Mouse (Mus musculus) embryonic facial prominence, embryonic 15.5 days (tissue): ENCODE results near the gene Bco2. TPM values are rescaled to one million over a fixed set of nuclear protein-coding genes. Genes with fewer than 3 reads are reported as not detected.

Experiments used
- ATAC-seq: fragments of 200-750 bp; cut with Nextera tagmentation; 2 replicates; pipeline ENCODE4 v1.8.0; 2017; ENCODE audit warnings: low read depth, moderate TSS enrichment; ENCODE audit not compliant: insufficient number of reproducible peaks, low FRiP score, low TSS enrichment
- H3K27ac ChIP-seq: fragments of 300-500 bp; sonication (generic); replicated peaks from 2 replicates; pipeline ENCODE4 v1.5.1; 2015; ENCODE audit warnings: mild to moderate bottlenecking, inconsistent platforms
- H3K27me3 ChIP-seq: fragments of 300-500 bp; sonication (generic); 2 replicates; pipeline ENCODE4 v1.6.1; 2015; ENCODE audit warnings: inconsistent platforms
- H3K36me3 ChIP-seq: fragments of 300-500 bp; sonication (generic); 2 replicates; pipeline ENCODE4 v1.6.1; 2015; ENCODE audit warnings: mild to moderate bottlenecking, inconsistent platforms
- H3K4me1 ChIP-seq: fragments of 300-500 bp; sonication (generic); 2 replicates; pipeline ENCODE4 v1.6.1; 2015; ENCODE audit warnings: inconsistent platforms
- H3K4me2 ChIP-seq: fragments of 300-500 bp; sonication (generic); replicated peaks from 2 replicates; pipeline ENCODE4 v1.6.1; 2015; ENCODE audit warnings: mild to moderate bottlenecking, inconsistent platforms
- H3K4me3 ChIP-seq: fragments of 300-500 bp; sonication (generic); replicated peaks from 2 replicates; pipeline ENCODE4 v1.5.1; 2015; ENCODE audit warnings: mild to moderate bottlenecking, inconsistent platforms
- H3K9ac ChIP-seq: fragments of 300-500 bp; sonication (generic); 2 replicates; pipeline ENCODE4 v1.6.1; 2015; ENCODE audit warnings: inconsistent platforms
- H3K9me3 ChIP-seq: fragments of 300-500 bp; sonication (generic); replicated peaks from 2 replicates; pipeline ENCODE4 v1.6.1; 2016; ENCODE audit warnings: inconsistent platforms
- WGBS: fragments of 180-500 bp; shearing (Covaris S2); methylation state at CpG from one replicate; pipeline ENCODE4 v1.1.7; 2015; 5-methylcytosine and 5-hydroxymethylcytosine counted together
- polyA plus RNA-seq: library from polyadenylated mRNA; unstranded; fragments of >200 nt; fragmentation: Nextera tagmentation; extraction: Ambion mirVana; gene quantifications from 2 replicates; pipeline ENCODE4 v1.2.1, GENCODE M21; 2015

The Bco2 gene
- polyA plus RNA-seq, 1 experiment from 2014 or later, result 0.52 TPM

DNA sequence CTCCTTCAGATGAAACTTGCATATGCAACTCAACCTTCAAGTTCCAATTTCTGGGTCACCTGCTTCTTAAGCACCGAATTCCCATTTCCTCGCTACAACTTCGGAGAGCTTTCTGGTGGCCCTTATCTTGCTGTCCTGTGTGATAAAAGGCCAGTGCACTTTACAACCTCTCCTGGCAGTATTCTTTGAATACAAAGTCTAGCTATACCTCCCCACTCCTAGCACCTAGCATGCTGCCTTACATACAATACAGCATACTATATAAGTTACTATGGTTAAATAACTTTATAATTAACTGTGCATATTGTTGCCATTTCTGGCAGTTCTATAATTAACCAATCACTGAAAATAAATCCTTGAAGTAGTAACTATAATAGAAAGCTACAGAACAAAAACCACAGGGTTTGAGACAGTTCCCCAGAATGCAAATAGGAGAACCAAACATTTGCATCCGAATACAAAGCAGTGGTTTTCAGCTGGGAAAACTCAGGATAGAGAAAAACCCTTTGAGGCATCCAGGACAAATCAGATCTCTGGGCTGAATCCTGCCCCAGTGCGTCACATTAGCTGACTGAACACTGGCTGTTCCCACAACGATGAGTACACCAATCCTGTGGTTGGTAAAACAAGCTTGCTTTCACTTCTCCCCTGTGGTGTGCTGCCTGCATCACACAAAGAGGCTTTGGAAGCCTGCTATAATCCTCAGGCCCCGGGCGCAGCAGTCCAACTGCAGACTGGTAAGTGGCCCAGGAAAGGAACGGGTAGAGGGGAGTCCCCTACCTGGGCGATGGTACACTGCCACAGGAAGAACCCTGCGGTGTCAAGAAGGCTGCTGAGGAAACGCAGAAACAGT lies 514 bp downstream of the Bco2 start, which contains the start of gene Il18:
Gene Il18 (plus strand): TSS at position 587 of the 853 bp plus-strand sequence.
- peak within 1 kb of the TSS; percentile 19; the same call in 1 of the 2 replicates for H3K9ac ChIP-seq
- peaks cover 8% of the 10 kb centered on the region; the same call in 1 of the 2 replicates for H3K4me1 ChIP-seq
- peak within 1 kb of the TSS; percentile 42 for H3K4me2 ChIP-seq
- H3K9me3 ChIP-seq, result no peaks in the 10 kb centered on the region
- H3K27me3 ChIP-seq, result no peaks in the 10 kb centered on the region
- peak within 1 kb of the TSS; percentile 14 for H3K4me3 ChIP-seq
- peak; percentile 39; the same call in 1 of the 2 replicates for ATAC-seq
- H3K27ac ChIP-seq, result peak within 1 kb of the TSS; percentile 51; the same call in 1 of the 2 replicates
- no peaks in the 10 kb centered on the region for H3K36me3 ChIP-seq
- 26% methylated on average over 12 of the region's 12 CpGs for WGBS

DNA sequence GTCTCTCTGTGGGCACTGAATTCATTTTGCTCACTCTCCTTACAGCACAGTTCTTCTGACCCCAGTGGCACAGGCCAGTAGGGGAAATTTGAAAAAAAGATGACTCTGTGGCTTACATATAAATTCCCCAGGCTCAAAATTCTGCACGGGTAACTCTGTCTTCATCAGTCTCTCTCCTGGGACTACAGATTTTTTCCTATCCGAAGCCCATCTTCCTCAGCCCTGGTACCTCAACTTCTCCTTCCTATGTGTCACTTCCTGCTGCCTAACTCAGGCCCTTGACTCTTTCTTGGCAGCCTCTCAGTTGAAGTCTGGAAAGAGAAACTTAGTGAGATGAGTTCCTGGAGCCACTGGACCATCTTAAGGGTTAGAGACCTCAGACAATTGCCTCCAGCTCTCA lies 1.4 kb downstream of the Bco2 start:
- no peak overlapping the region for H3K9ac ChIP-seq
- no peaks in the 10 kb centered on the region for H3K9me3 ChIP-seq
- H3K27me3 ChIP-seq, result no peaks in the 10 kb centered on the region
- H3K36me3 ChIP-seq, result no peaks in the 10 kb centered on the region
- H3K4me3 ChIP-seq, result no peak overlapping the region
- ATAC-seq, result no peak
- WGBS, result 71% methylated on average over 2 of the region's 2 CpGs
- no peak overlapping the region for H3K4me2 ChIP-seq
- no peak overlapping the region for H3K27ac ChIP-seq
- H3K4me1 ChIP-seq, result peaks cover 8% of the 10 kb centered on the region; the same call in 1 of the 2 replicates

DNA sequence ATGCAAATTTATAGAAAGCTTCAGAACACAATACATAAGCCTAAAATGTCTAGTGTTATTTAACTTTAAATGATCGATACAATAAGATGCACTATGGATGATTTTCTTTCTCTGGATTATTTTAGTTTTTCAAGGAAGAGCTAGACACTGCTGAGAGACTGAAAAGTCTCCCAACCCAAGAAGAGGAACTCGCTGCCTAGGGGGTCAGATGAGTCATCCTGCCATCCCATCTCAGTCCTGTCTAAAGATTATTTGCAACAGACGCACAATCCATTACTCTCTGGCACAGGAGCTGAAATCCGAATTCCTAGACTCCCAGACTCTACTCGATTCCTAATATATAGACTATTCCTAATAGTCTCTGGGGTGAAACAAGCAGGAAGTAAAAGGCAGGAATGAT lies 2.8 kb downstream of the Bco2 start:
- no peak overlapping the region for H3K4me2 ChIP-seq
- H3K4me3 ChIP-seq, result no peak overlapping the region
- H3K9ac ChIP-seq, result no peak overlapping the region
- 51% methylated on average over 5 of the region's 5 CpGs for WGBS
- no peaks in the 10 kb centered on the region for H3K36me3 ChIP-seq
- H3K27ac ChIP-seq, result no peak overlapping the region
- H3K9me3 ChIP-seq, result no peaks in the 10 kb centered on the region
- ATAC-seq, result no peak
- H3K4me1 ChIP-seq, result peaks cover 8% of the 10 kb centered on the region; the same call in 1 of the 2 replicates
- H3K27me3 ChIP-seq, result no peaks in the 10 kb centered on the region

DNA sequence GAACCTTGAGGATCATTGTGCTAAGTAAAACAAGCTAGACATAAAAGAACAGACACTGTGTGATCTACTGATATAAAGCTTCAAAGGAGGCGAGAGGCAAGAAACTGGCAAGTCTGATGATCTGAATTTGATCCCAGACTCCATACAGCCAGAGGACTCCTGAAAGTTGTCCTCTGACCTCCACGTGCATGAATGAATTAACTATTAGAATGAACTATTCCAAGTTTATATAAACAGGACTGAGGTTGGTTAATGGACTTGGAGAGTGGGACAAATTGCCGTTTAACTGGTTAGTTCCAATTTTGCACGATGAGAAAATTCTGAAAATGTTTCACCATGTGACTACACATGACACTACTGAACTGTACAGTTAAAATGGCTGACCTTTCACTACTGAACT lies 6.0 kb downstream of the Bco2 start:
- no peaks in the 10 kb centered on the region for H3K36me3 ChIP-seq
- ATAC-seq, result no peak
- no peaks in the 10 kb centered on the region for H3K4me1 ChIP-seq
- H3K27me3 ChIP-seq, result no peaks in the 10 kb centered on the region
- H3K9me3 ChIP-seq, result no peaks in the 10 kb centered on the region
- H3K27ac ChIP-seq, result no peak overlapping the region
- no peak overlapping the region for H3K4me3 ChIP-seq
- H3K9ac ChIP-seq, result no peak overlapping the region
- WGBS, result 76% methylated on average over 4 of the region's 4 CpGs
- no peak overlapping the region for H3K4me2 ChIP-seq

DNA sequence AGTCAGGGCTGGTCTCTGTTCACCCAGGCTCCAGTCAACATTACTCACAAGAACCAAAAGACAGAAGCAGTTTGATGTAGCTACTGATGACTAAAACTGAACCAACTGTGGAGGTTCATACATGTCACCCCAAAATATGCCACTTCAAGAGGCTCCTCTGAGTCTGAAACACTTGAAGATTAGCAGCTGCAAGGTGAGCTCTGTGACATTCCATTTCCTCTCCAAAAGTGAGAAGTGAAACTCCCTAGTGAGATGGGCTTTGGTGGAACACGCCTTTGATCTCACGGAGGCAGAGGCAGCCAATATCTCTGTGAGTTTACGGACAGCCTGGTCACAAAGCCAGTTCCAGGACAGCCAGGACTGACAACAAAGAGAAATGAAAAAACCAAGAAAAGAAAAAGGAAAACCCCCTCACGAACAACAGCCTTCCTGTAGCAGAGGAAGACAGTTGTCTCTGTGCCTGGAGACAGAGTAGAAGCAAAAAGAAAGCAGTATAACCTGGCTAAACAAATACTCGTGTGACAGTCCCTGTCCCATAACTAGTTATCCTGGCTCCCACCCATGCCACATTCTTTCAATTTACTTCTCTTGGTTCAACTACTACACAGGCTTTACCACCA lies 7.0 kb downstream of the Bco2 start:
- Histone ChIP-seq H3K4me3 (no peak overlapping the region), H3K4me1 (no peaks in the 10 kb centered on the region), H3K27me3 (no peaks in the 10 kb centered on the region), H3K27ac (no peak overlapping the region), H3K9ac (no peak overlapping the region), H3K9me3 (no peaks in the 10 kb centered on the region), H3K4me2 (no peak overlapping the region), H3K36me3 (no peaks in the 10 kb centered on the region)
- WGBS, result 37% methylated on average over 5 of the region's 5 CpGs
- ATAC-seq, result no peak

DNA sequence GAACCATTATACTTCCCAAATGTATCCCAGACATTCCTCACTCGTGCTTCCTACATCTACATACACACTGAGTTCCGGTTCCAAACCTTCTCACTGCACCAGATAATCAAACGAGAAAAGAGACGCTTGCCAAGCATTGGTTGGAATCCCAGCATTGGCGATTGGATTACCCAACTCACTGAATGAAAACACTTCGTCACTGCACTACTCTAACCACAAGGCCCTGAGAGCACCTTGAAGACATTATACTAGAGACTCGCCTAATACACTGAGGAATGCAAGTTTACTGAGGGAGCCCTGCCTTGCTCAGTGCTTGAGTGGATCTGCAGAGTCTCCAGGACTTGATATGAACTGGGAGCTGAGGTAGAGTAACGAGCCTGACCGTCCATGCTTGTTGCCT lies 12.6 kb downstream of the Bco2 start:
- no peaks in the 10 kb centered on the region for H3K9me3 ChIP-seq
- ATAC-seq, result no peak
- H3K9ac ChIP-seq, result no peak overlapping the region
- H3K36me3 ChIP-seq, result no peaks in the 10 kb centered on the region
- H3K4me3 ChIP-seq, result no peak overlapping the region
- no peaks in the 10 kb centered on the region for H3K27me3 ChIP-seq
- 51% methylated on average over 9 of the region's 9 CpGs for WGBS
- no peak overlapping the region for H3K27ac ChIP-seq
- no peak overlapping the region for H3K4me2 ChIP-seq
- H3K4me1 ChIP-seq, result no peaks in the 10 kb centered on the region

DNA sequence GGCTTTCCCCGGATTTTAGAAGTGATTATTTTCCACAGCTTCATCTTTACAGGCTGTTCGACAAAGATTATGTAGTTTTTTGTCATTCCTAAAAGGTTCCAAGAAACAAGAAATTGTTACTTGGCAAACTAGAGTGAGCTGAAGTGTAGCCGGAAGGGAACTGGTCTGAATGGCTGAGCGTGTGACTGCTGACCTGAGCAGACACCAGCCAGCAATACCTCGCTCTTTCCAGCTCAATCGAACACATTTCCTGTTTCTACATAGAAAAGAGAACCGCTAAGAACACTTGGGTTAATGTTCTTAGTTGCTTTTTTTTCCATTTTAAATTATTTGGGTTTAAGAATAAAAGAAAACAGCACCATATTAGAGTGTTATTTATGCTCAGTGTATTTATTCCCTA lies 14.8 kb downstream of the Bco2 start:
- H3K36me3 ChIP-seq, result no peaks in the 10 kb centered on the region
- no peaks in the 10 kb centered on the region for H3K4me1 ChIP-seq
- no peak overlapping the region for H3K9ac ChIP-seq
- no peak overlapping the region for H3K4me2 ChIP-seq
- 66% methylated on average over 7 of the region's 7 CpGs for WGBS
- no peak overlapping the region for H3K27ac ChIP-seq
- no peak overlapping the region for H3K4me3 ChIP-seq
- no peaks in the 10 kb centered on the region for H3K9me3 ChIP-seq
- no peak for ATAC-seq
- no peaks in the 10 kb centered on the region for H3K27me3 ChIP-seq

DNA sequence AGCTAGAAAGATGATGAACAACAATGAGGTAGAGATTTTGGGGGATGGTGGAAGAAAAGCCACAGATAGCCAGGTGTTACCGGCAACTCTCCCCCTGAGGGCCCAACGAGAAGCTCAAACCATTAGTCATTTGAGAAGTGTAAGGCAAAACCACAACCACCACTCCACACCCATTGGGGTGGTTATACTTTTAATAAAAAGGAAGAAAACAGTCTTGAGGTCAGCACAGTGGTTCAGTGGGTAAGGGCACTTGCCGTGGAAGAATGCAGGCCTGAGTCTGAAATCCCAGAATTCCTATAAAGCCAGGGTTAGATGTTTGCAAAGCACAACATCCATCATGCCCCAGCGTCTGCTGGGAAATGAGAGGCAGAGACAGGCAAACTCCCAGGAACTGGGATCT lies 17.7 kb downstream of the Bco2 start:
- Histone ChIP-seq H3K9ac (no peak overlapping the region), H3K36me3 (no peaks in the 10 kb centered on the region), H3K4me2 (no peak overlapping the region), H3K27ac (no peak overlapping the region), H3K27me3 (no peaks in the 10 kb centered on the region), H3K4me1 (no peaks in the 10 kb centered on the region), H3K4me3 (no peak overlapping the region), H3K9me3 (no peaks in the 10 kb centered on the region)
- WGBS, result 49% methylated on average over 4 of the region's 4 CpGs
- no peak for ATAC-seq

DNA sequence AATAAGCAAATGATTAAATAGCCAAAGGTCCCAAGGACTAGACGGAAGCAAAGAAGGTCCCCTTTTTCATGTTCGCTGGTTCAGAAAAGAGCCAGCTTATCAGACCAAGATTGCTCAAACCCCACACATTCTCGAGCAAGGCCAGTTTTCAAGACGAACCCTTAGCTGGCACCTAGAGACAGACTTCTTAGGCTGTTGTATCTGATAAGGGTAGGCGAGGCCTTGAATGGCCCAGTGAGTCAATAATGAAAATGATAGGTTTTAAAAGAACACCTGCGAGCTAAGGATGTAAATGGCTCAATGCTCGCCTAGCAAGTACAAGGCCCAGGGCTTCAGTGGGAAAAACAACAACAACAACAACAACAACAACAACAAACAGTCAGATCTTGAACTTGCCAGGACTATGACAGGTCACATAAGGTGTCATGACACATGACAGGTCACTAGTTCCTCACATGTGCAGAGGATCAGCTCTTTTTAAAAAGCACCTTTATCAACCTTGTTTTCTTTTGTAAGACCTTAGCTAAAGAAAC lies 18.3 kb downstream of the Bco2 start:
- Histone ChIP-seq H3K4me3 (no peak overlapping the region), H3K36me3 (no peaks in the 10 kb centered on the region), H3K4me2 (no peak overlapping the region), H3K9me3 (no peaks in the 10 kb centered on the region), H3K27me3 (no peaks in the 10 kb centered on the region), H3K9ac (no peak overlapping the region), H3K27ac (no peak overlapping the region), H3K4me1 (no peaks in the 10 kb centered on the region)
- ATAC-seq, result no peak
- WGBS, result 80% methylated on average over 7 of the region's 7 CpGs

DNA sequence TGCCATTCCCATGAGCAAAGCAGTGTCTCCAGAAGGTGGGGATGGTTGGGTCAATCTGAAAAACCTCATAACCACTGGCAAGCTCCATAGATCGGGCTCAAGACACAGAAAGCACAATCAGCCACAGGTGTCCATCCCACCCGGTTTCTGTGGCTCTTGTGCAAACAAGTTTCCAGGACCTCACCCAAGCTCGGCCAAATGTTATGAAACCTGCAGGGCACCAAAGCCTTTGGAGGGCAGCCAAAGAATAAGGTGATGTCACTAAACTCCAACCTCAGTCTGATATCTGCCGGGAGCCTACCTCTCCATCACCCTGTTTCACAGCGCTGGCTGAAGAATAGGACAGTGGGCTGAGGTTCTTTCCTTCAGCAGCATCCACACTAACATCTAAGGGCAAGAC lies 19.1 kb downstream of the Bco2 start:
- H3K9ac ChIP-seq, result no peak overlapping the region
- H3K4me3 ChIP-seq, result no peak overlapping the region
- no peaks in the 10 kb centered on the region for H3K4me1 ChIP-seq
- no peaks in the 10 kb centered on the region for H3K27me3 ChIP-seq
- no peak overlapping the region for H3K4me2 ChIP-seq
- H3K9me3 ChIP-seq, result no peaks in the 10 kb centered on the region
- no peak for ATAC-seq
- H3K27ac ChIP-seq, result no peak overlapping the region
- H3K36me3 ChIP-seq, result no peaks in the 10 kb centered on the region
- WGBS, result 62% methylated on average over 5 of the region's 5 CpGs

DNA sequence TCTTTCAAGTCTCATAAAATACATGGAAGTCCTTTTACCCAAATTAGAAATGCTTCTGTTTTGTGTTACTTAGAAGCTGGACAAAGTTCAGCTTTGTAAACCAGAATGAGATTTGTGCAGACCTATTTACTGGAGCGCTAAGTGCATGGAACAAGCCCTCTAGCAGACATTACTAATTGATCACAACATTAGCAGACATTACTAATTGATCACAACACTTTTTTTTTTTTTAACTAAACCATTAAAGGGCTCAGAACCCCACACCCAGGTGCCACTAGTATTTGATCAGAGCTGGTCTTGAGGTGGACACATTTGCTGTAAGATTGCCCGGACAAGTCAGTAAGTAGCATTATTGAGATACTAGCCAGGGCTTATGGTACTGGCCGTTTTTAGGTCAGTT lies 21.2 kb downstream of the Bco2 start:
- Histone ChIP-seq H3K9ac (no peak overlapping the region), H3K9me3 (no peaks in the 10 kb centered on the region), H3K36me3 (no peaks in the 10 kb centered on the region), H3K4me2 (no peak overlapping the region), H3K4me1 (no peaks in the 10 kb centered on the region), H3K27me3 (no peaks in the 10 kb centered on the region), H3K27ac (no peak overlapping the region), H3K4me3 (no peak overlapping the region)
- ATAC-seq, result no peak
- WGBS, result 67% methylated on average over 3 of the region's 3 CpGs
